Mouse (Mus musculus) intestine, postnatal 0 days (tissue): ENCODE measurements around the gene B4galt5. TPM values are rescaled to one million over a fixed set of nuclear protein-coding genes. Genes with fewer than 3 reads are reported as not detected.
A peak's percentile ranks its signal among the peaks of the same experiment; 100 is the strongest.

Experiments
- ATAC-seq: fragments of 200-750 bp; cut with Nextera tagmentation; 2 replicates; pipeline ENCODE4 v1.8.0; 2017; ENCODE audit warnings: mild to moderate bottlenecking, moderate TSS enrichment, moderate library complexity
- H3K27ac ChIP-seq: fragments of 300-500 bp; sonication (generic); 2 replicates; pipeline ENCODE4 v1.5.1; 2014; ENCODE audit warnings: mild to moderate bottlenecking, low read depth, low read length, moderate library complexity
- H3K27me3 ChIP-seq: fragments of 300-500 bp; sonication (generic); replicated peaks from 2 replicates; pipeline ENCODE4 v1.6.1; 2014; ENCODE audit warnings: low read length, mixed read lengths; ENCODE audit not compliant: control insufficient read depth, insufficient read depth
- H3K36me3 ChIP-seq: fragments of 300-500 bp; sonication (generic); 2 replicates; pipeline ENCODE4 v1.6.1; 2014; ENCODE audit warnings: mild to moderate bottlenecking, moderate library complexity; ENCODE audit not compliant: control insufficient read depth, insufficient read depth
- H3K4me1 ChIP-seq: fragments of 300-500 bp; sonication (generic); replicated peaks from 2 replicates; pipeline ENCODE4 v1.6.1; 2014; ENCODE audit warnings: antibody characterized with exemption, low read length, mixed read lengths; ENCODE audit not compliant: control insufficient read depth, insufficient read depth
- H3K4me2 ChIP-seq: fragments of 300-500 bp; sonication (generic); replicated peaks from 2 replicates; pipeline ENCODE4 v1.6.1; 2014; ENCODE audit warnings: low read depth, mild to moderate bottlenecking, moderate library complexity
- H3K4me3 ChIP-seq: fragments of 300-500 bp; sonication (generic); 2 replicates; pipeline ENCODE4 v1.5.1; 2014; ENCODE audit warnings: low read depth, low read length
- H3K9ac ChIP-seq: fragments of 300-500 bp; sonication (generic); 2 replicates; pipeline ENCODE4 v1.6.1; 2014; ENCODE audit warnings: mild to moderate bottlenecking, low read depth, low read length
- H3K9me3 ChIP-seq: fragments of 300-500 bp; sonication (generic); 2 replicates; pipeline ENCODE4 v1.6.1; 2016; ENCODE audit warnings: mixed run types; ENCODE audit not compliant: control insufficient read depth
- CTCF ChIP-seq: sonication (generic); IDR thresholded peaks from 2 replicates; pipeline ENCODE4 v1.5.1; 2016; ENCODE audit warnings: low read depth, mild to moderate bottlenecking, control low read depth, antibody characterized with exemption, moderate library complexity
- WGBS: fragments of 180-500 bp; shearing (Covaris S2); extraction: QIAGEN DNeasy Blood & Tissue Kit; methylation state at CpG from one replicate; pipeline ENCODE4 v1.1.7; 2014; 5-methylcytosine and 5-hydroxymethylcytosine counted together
- polyA plus RNA-seq: library from polyadenylated mRNA; unstranded; fragments of >200 nt; fragmentation: Nextera tagmentation; extraction: Ambion mirVana; gene quantifications from 2 replicates; pipeline ENCODE4 v1.2.1, GENCODE M21; 2015

The B4galt5 gene
- polyA plus RNA-seq, 1 experiment from 2014 or later, result 26.6 TPM

GRCm38 (mm10) chr2:167375688-167376087 is 26.7 kb upstream of the B4galt5 start:
- no peaks in the 10 kb centered on the region for H3K9me3 ChIP-seq
- H3K27me3 ChIP-seq, result no peaks in the 10 kb centered on the region
- no peak for TF ChIP-seq CTCF
- H3K4me3 ChIP-seq, result no peak overlapping the region
- ATAC-seq, result no peak
- 86% methylated on average over 5 of the region's 5 CpGs for WGBS
- H3K4me2 ChIP-seq, result no peak overlapping the region
- peaks cover 5% of the 10 kb centered on the region; the same call in 1 of the 2 replicates for H3K4me1 ChIP-seq
- no peaks in the 10 kb centered on the region for H3K36me3 ChIP-seq
- no peak overlapping the region for H3K27ac ChIP-seq
- H3K9ac ChIP-seq, result no peak overlapping the region

GRCm38 (mm10) chr2:167375135-167375534 is 26.2 kb upstream of the B4galt5 start:
- H3K36me3 ChIP-seq, result no peaks in the 10 kb centered on the region
- H3K27ac ChIP-seq, result no peak overlapping the region
- no peak overlapping the region for H3K4me2 ChIP-seq
- no peak overlapping the region for H3K9ac ChIP-seq
- H3K27me3 ChIP-seq, result no peaks in the 10 kb centered on the region
- peak; percentile 58 for ATAC-seq
- H3K9me3 ChIP-seq, result no peaks in the 10 kb centered on the region
- TF ChIP-seq CTCF, result no peak
- WGBS, result 58% methylated on average over 9 of the region's 9 CpGs
- no peak overlapping the region for H3K4me3 ChIP-seq
- no peaks in the 10 kb centered on the region; the same call in 1 of the 2 replicates for H3K4me1 ChIP-seq

- TF ChIP-seq CTCF, result no peak
- H3K36me3 ChIP-seq, result no peaks in the 10 kb centered on the region
- H3K4me1 ChIP-seq, result no peaks in the 10 kb centered on the region; the same call in 1 of the 2 replicates
- no peaks in the 10 kb centered on the region for H3K27me3 ChIP-seq
- H3K27ac ChIP-seq, result no peak overlapping the region
- no peak overlapping the region for H3K9ac ChIP-seq
- no peak for ATAC-seq
- H3K9me3 ChIP-seq, result no peaks in the 10 kb centered on the region
- H3K4me2 ChIP-seq, result no peak overlapping the region
- H3K4me3 ChIP-seq, result no peak overlapping the region
- 91% methylated on average over 12 of the region's 12 CpGs for WGBS
These were observed 25.3 kb upstream of the B4galt5 start for GRCm38 (mm10) chr2:167374191-167374805.

GRCm38 (mm10) chr2:167373266-167373665 is 24.3 kb upstream of the B4galt5 start:
- no peak for ATAC-seq
- H3K4me1 ChIP-seq, result no peaks in the 10 kb centered on the region; the same call in 1 of the 2 replicates
- WGBS, result 59% methylated on average over 5 of the region's 5 CpGs

GRCm38 (mm10) chr2:167371506-167371905 is 22.5 kb upstream of the B4galt5 start:
- 89% methylated on average over 2 of the region's 2 CpGs for WGBS
- TF ChIP-seq CTCF, result no peak
- H3K27ac ChIP-seq, result no peak overlapping the region
- H3K9me3 ChIP-seq, result no peaks in the 10 kb centered on the region
- no peak for ATAC-seq
- no peak overlapping the region for H3K4me3 ChIP-seq
- H3K4me1 ChIP-seq, result no peaks in the 10 kb centered on the region; the same call in 1 of the 2 replicates
- H3K9ac ChIP-seq, result no peak overlapping the region
- no peak overlapping the region for H3K4me2 ChIP-seq
- H3K36me3 ChIP-seq, result no peaks in the 10 kb centered on the region
- H3K27me3 ChIP-seq, result no peaks in the 10 kb centered on the region

More at GRCm38 (mm10) chr2:167373266-167373665, 24.3 kb upstream of the B4galt5 start:
- Histone ChIP-seq H3K27me3 (no peaks in the 10 kb centered on the region), H3K9me3 (no peaks in the 10 kb centered on the region), H3K4me2 (no peak overlapping the region), H3K36me3 (no peaks in the 10 kb centered on the region), H3K27ac (no peak overlapping the region), H3K9ac (no peak overlapping the region), H3K4me3 (no peak overlapping the region)
- TF ChIP-seq CTCF, result no peak

- H3K36me3 ChIP-seq, result no peaks in the 10 kb centered on the region
- H3K27me3 ChIP-seq, result no peaks in the 10 kb centered on the region
- H3K27ac ChIP-seq, result no peak overlapping the region
- no peaks in the 10 kb centered on the region for H3K4me1 ChIP-seq
- no peak overlapping the region for H3K4me3 ChIP-seq
- H3K9me3 ChIP-seq, result no peaks in the 10 kb centered on the region
- TF ChIP-seq CTCF, result no peak
- no peak for ATAC-seq
- WGBS, result 68% methylated on average over 8 of the region's 9 CpGs
- no peak overlapping the region for H3K9ac ChIP-seq
- no peak overlapping the region for H3K4me2 ChIP-seq
These were observed 19.3 kb upstream of the B4galt5 start for GRCm38 (mm10) chr2:167368328-167368727.
